Mouse (Mus musculus): ENCODE results near the gene Rapsn. TPM values are rescaled to one million over a fixed set of nuclear protein-coding genes. Genes with fewer than 3 reads are reported as not detected.

Gene Rapsn
- total and polyA plus RNA-seq, 3 experiments = 0.15 TPM; not detected in 2

DNA sequence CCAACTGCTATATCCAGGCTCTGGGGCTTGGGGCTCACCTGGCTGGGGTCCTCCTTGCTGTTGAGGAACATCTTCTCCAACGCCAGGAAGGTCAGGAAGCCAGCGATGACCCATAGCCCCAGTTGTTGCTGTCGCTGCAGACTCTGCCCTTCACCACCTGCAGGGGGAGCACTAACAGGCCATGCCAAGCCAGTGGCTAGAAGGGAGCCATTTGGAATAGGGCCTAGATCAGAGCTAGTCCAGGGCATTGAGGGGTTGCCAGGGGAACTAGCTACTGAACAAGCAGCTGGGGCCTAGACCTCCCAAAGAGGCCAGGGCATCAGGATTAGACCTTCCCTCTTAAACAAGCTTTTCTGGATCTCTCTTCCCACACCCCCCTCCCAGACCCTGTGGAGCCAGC is 30.1 kb downstream of the Rapsn start:
- H3K4me1 ChIP-seq (ENCODE audit: control insufficient read depth in 1 of 2, insufficient read depth in 2 of 2) = peaks cover 7 to 16% of the 10 kb centered on the region in 2 experiments
- dilution Hi-C loops (cut with MboI; ENCODE audit: extremely low pct_ligation_motif_present, extremely low pct_unique_long_range_greater_than_20kb, low sequenced_read_pairs) = no loop called here
- TF ChIP-seq KAT2A (IDR thresholded peaks at IDR 0.05; ENCODE audit: insufficient replicate concordance, low read length) (no peak), GABPA (IDR thresholded peaks at IDR 0.05; ENCODE audit: insufficient replicate concordance, low read depth, low read length) (no peak), E2F4 (IDR thresholded peaks at IDR 0.05; ENCODE audit: insufficient replicate concordance, low read depth, low read length) (no peak), SMC3 (IDR thresholded peaks at IDR 0.05; ENCODE audit: low read depth, low read length) (peak; percentile 74), CHD1 (IDR thresholded peaks at IDR 0.05; ENCODE audit: low read depth, low read length) (no peak), TBP (conservative IDR thresholded peaks at IDR 0.05; ENCODE audit: low read depth, low read length) (no peak), NRF1 (IDR thresholded peaks at IDR 0.05; ENCODE audit: low read depth, low read length) (no peak), MYC (IDR thresholded peaks at IDR 0.05; ENCODE audit: low read depth, low read length) (no peak), MAX (IDR thresholded peaks at IDR 0.05; ENCODE audit: low read length) (no peak), POLR2AphosphoS2 (IDR thresholded peaks at IDR 0.05; ENCODE audit: low read depth, low read length) (no peak), ZC3H11A (IDR thresholded peaks at IDR 0.05; ENCODE audit: low read depth, low read length) (no peak), RAD21 (IDR thresholded peaks at IDR 0.05; ENCODE audit: low read depth, low read length) (peak; percentile 25), CTCF (conservative IDR thresholded peaks at IDR 0.05 in 1 of 2, IDR thresholded peaks at IDR 0.05 in 1 of 2; ENCODE audit: low read depth in 2 of 2, low read length in 2 of 2) (peak; percentile 74 to 77), MXI1 (IDR thresholded peaks at IDR 0.05; ENCODE audit: low read depth, low read length) (no peak), ZNF384 (IDR thresholded peaks at IDR 0.05; ENCODE audit: low read depth, low read length) (no peak), MAZ (IDR thresholded peaks at IDR 0.05; ENCODE audit: low read depth, low read length) (no peak), ZKSCAN1 (IDR thresholded peaks at IDR 0.05; ENCODE audit: borderline replicate concordance, low read depth, low read length) (no peak), ZMIZ1 (IDR thresholded peaks at IDR 0.05; ENCODE audit: low read depth, low read length) (no peak), ETS1 (conservative IDR thresholded peaks at IDR 0.05; ENCODE audit: low read depth, low read length) (no peak), SIN3A (IDR thresholded peaks at IDR 0.05; ENCODE audit: low read length) (no peak)
- no peaks in the 10 kb centered on the region for H3K27me3 ChIP-seq (replicated peaks)
- no peaks in the 10 kb centered on the region for H3K9me3 ChIP-seq (replicated peaks; ENCODE audit: low read length)
- no peaks in the 10 kb centered on the region for H3K79me2 ChIP-seq (replicated peaks; ENCODE audit: control insufficient read depth, extremely low read depth, insufficient read depth, poor library complexity, severe bottlenecking)
- no peak overlapping the region for H3K4me2 ChIP-seq (ENCODE audit: insufficient read depth, low read depth, poor library complexity, severe bottlenecking)
- peaks cover 51 to 73% of the 10 kb centered on the region in 2 experiments for H3K36me3 ChIP-seq (replicated peaks in 1 of 2; ENCODE audit: control insufficient read depth in 1 of 2, insufficient read depth in 1 of 2, low read length in 1 of 2)
- no peak overlapping the region for H3K27ac ChIP-seq (ENCODE audit: insufficient read depth, low read depth)
- in situ Hi-C loops (cut with MboI; ENCODE audit: low pct_ligation_motif_present, low pct_unique_long_range_greater_than_20kb, low sequenced_read_pairs) = no loop called here
- H3K4me3 ChIP-seq (replicated peaks in 1 of 3; ENCODE audit: low read depth in 2 of 3, low read length in 2 of 3, poor library complexity in 1 of 3) = no peak overlapping the region
- no peak overlapping the region for H3K9ac ChIP-seq (ENCODE audit: insufficient read depth, low read depth)
- no peak for DNase-seq (ENCODE audit: extremely low read depth)

DNA sequence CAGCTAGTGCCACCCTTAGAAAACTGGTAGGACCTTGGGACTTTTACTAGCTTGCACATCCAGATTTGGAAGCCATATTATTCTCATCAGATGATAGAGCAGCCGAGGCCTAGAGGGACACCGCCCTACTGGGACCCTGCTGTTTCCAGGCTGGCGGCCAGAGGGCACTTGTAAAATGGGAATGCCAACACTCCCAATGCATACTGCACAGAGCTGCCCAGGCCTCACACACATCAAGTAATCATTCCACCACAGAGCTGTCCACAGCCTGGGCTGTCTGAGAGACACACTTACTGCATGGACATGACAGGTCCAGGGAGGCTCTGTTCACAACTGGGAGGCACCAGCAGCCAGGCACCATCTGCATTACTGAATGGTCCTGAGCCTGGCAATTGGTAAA is 31.0 kb downstream of the Rapsn start:
- TF ChIP-seq MAFK (IDR thresholded peaks at IDR 0.05; ENCODE audit: insufficient replicate concordance, low read length) = no peak
- in situ Hi-C loops (cut with MboI; ENCODE audit: low pct_ligation_motif_present, low pct_unique_long_range_greater_than_20kb, low sequenced_read_pairs) (no loop called here), dilution Hi-C loops (cut with MboI; ENCODE audit: extremely low pct_ligation_motif_present, extremely low pct_unique_long_range_greater_than_20kb, low sequenced_read_pairs) (no loop called here)
- H3K27me3 ChIP-seq (replicated peaks) = no peaks in the 10 kb centered on the region
- no peak overlapping the region for H3K4me3 ChIP-seq (replicated peaks in 1 of 3; ENCODE audit: low read depth in 2 of 3, low read length in 2 of 3, poor library complexity in 1 of 3)
- no peaks in the 10 kb centered on the region for H3K9me3 ChIP-seq (replicated peaks; ENCODE audit: low read length)
- peaks cover 43 to 64% of the 10 kb centered on the region in 2 experiments for H3K36me3 ChIP-seq (replicated peaks in 1 of 2; ENCODE audit: control insufficient read depth in 1 of 2, insufficient read depth in 1 of 2, low read length in 1 of 2)
- DNase-seq (ENCODE audit: extremely low read depth) = no peak
- no peak overlapping the region for H3K9ac ChIP-seq (ENCODE audit: insufficient read depth, low read depth)
- H3K79me2 ChIP-seq (replicated peaks; ENCODE audit: control insufficient read depth, extremely low read depth, insufficient read depth, poor library complexity, severe bottlenecking) = no peaks in the 10 kb centered on the region
- peaks cover 13 to 24% of the 10 kb centered on the region in 2 experiments for H3K4me1 ChIP-seq (ENCODE audit: control insufficient read depth in 1 of 2, insufficient read depth in 2 of 2)
- H3K27ac ChIP-seq (ENCODE audit: insufficient read depth, low read depth) = no peak overlapping the region
- H3K4me2 ChIP-seq (ENCODE audit: insufficient read depth, low read depth, poor library complexity, severe bottlenecking) = no peak overlapping the region

Measured in CH12.LX (cell line).